Mouse (Mus musculus) E14TG2a.4 (cell line): ENCODE measurements around the gene Smarcd3.

Experiments used
- CTCF ChIP-seq: conservative IDR thresholded peaks from 2 replicates; pipeline ENCODE4 v1.5.1; 2014; ENCODE audit warnings: low read length
- POU5F1 ChIP-seq: IDR thresholded peaks from 2 replicates; pipeline ENCODE4 v1.6.1; 2014; ENCODE audit warnings: low read length, borderline replicate concordance

DNA sequence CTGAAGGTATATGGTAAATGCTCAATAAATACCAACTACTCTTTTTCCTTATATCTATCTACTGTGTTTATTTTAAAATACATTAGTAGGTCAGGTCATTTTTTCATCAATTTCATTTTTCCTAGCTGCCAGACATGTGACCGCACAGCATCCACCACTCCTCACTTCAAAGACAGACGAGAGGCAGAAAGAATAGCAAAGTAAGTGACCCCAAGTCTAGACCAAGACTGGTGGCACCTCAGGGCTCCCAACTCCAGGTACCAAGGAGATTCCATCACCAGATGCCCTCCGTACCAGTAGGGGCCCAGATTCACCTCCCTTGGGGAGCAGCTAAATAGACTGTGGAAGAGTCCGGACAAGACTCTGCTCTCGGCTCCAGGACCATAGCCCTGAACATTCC lies 29.9 kb downstream of the Smarcd3 start:
- TF ChIP-seq CTCF (no peak), POU5F1 (no peak)
